Comparison of ENCODE assay signal across 16 mouse cellular contexts in the genomic region with DNA sequence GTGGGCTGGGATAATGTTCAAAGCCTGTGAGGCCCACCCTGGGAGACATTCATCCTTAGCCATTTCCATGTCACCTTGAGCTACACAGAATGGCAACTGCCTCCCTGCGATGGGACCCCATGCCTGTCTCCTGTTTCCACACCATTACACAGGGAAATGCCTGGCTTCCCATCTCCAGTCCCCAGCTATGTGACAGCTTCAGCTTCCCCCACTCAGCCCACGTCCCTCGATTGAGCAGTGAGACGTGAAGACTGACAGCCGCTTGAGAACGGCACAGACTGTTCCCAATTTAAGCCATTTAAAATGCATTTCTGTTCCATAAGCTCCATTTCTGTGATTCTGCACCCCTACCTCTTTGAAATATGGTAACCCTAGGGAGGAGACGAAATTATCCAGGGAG.
DNase-seq lines count a peak whose midpoint lies in the region; ATAC-seq and TF ChIP-seq lines count a peak whose summit lies in the region.
"Had no signal": no experiment of that assay in that cellular context is flagged by ENCODE, and none has a peak within 500 bp of the region (broad histone marks: within the 10 kb centered on the region; RNA-seq: fewer than 3 reads in every experiment).

No protein-coding gene starts in this region.

- no peaks in the 10 kb centered on the region for H3K9me3 ChIP-seq in kidney, postnatal 0 days (replicated peaks; ENCODE audit: low read length)
- no peaks in the 10 kb centered on the region for H3K9me3 ChIP-seq in forebrain, embryonic 14.5 days (replicated peaks; ENCODE audit: control insufficient read depth, low read length)
- H3K9me3 ChIP-seq in hindbrain, embryonic 14.5 days (ENCODE audit: control insufficient read depth, low read length), result no peaks in the 10 kb centered on the region
- H3K9me3 ChIP-seq in liver, postnatal 0 days (ENCODE audit: low read length), result no peaks in the 10 kb centered on the region
- H3K9me3 ChIP-seq: liver, embryonic 15.5 days had no signal

- H3K36me3 ChIP-seq in kidney, postnatal 0 days (ENCODE audit: insufficient read depth, low read length), result no peaks in the 10 kb centered on the region
- no peaks in the 10 kb centered on the region for H3K36me3 ChIP-seq in forebrain, embryonic 14.5 days (ENCODE audit: control insufficient read depth, insufficient read depth, low read length)
- H3K36me3 ChIP-seq in hindbrain, embryonic 14.5 days (replicated peaks; ENCODE audit: control insufficient read depth, insufficient read depth), result no peaks in the 10 kb centered on the region
- H3K36me3 ChIP-seq in liver, postnatal 0 days (replicated peaks; ENCODE audit: insufficient read depth, low read length), result no peaks in the 10 kb centered on the region
- H3K36me3 ChIP-seq: liver, embryonic 15.5 days had no signal

- peak; percentile 44 for DNase-seq in kidney, postnatal 0 days (ENCODE audit: low spot score)
- no peak for DNase-seq in kidney, adult 9 months
- no peak for DNase-seq in forebrain, embryonic 14.5 days (ENCODE audit: low spot score)
- no peak for DNase-seq in hindbrain, embryonic 14.5 days (ENCODE audit: low spot score)
- DNase-seq in left cerebral cortex, postnatal 25 days (ENCODE audit: low spot score in 2 of 2), result peak; percentile 49 to 70
- no peak for DNase-seq in liver, postnatal 0 days
- DNase-seq in yolk sac, embryonic 10.5 days (ENCODE audit: low spot score), result no peak
- DNase-seq: adrenal gland, postnatal 36 days; cerebellum, adult 9-10 months; gastrocnemius, postnatal 25 days; heart, postnatal 10 days had no signal

- TF ChIP-seq EP300 in liver, postnatal 0 days (IDR thresholded peaks at IDR 0.05; ENCODE audit: low read depth), result no peak

- H3K9ac ChIP-seq in kidney, postnatal 0 days (ENCODE audit: low read depth, low read length), result no peak overlapping the region
- H3K9ac ChIP-seq in forebrain, embryonic 14.5 days (ENCODE audit: low read length), result no peak overlapping the region
- no peak overlapping the region for H3K9ac ChIP-seq in hindbrain, embryonic 14.5 days
- no peak overlapping the region for H3K9ac ChIP-seq in liver, postnatal 0 days (replicated peaks)
- H3K9ac ChIP-seq: liver, embryonic 15.5 days had no signal

- H3K27ac ChIP-seq in kidney, postnatal 0 days, result no peak overlapping the region
- no peak overlapping the region for H3K27ac ChIP-seq in forebrain, embryonic 14.5 days (ENCODE audit: low read depth, low read length)
- peak overlapping the region; percentile 20; the same call in 1 of the 2 replicates for H3K27ac ChIP-seq in hindbrain, embryonic 14.5 days
- H3K27ac ChIP-seq in liver, postnatal 0 days (ENCODE audit: low read depth), result no peak overlapping the region
- H3K27ac ChIP-seq: left cerebral cortex, adult 2 months; liver, embryonic 15.5 days had no signal

- no peak for TF ChIP-seq CTCF in kidney, postnatal 0 days (IDR thresholded peaks at IDR 0.05; ENCODE audit: low read depth)
- no peak for TF ChIP-seq CTCF in liver, postnatal 0 days (IDR thresholded peaks at IDR 0.05; ENCODE audit: low read depth)

- H3K4me1 ChIP-seq in kidney, postnatal 0 days (replicated peaks; ENCODE audit: insufficient read depth, low read length), result no peaks in the 10 kb centered on the region
- H3K4me1 ChIP-seq in forebrain, embryonic 14.5 days (ENCODE audit: control insufficient read depth, insufficient read depth, low read length), result no peaks in the 10 kb centered on the region
- H3K4me1 ChIP-seq in hindbrain, embryonic 14.5 days (replicated peaks; ENCODE audit: control insufficient read depth, insufficient read depth, low read length), result 0 out of 2 replicates have a peak, but pooled peaks cover 8% of the 10 kb centered on the region
- no peaks in the 10 kb centered on the region for H3K4me1 ChIP-seq in liver, postnatal 0 days (ENCODE audit: insufficient read depth)
- H3K4me1 ChIP-seq: liver, embryonic 15.5 days had no signal

- WGBS in kidney, postnatal 0 days, result 40% methylated on average over 7 of the region's 7 CpGs
- 65% methylated on average over 7 of the region's 7 CpGs for WGBS in forebrain, embryonic 14.5 days
- 38% methylated on average over 7 of the region's 7 CpGs for WGBS in hindbrain, embryonic 14.5 days
- WGBS in liver, postnatal 0 days (ENCODE audit: insufficient replicate concordance), result 81% methylated on average over 7 of the region's 7 CpGs

- H3K27me3 ChIP-seq in kidney, postnatal 0 days (ENCODE audit: insufficient read depth, low read length), result no peaks in the 10 kb centered on the region
- no peaks in the 10 kb centered on the region for H3K27me3 ChIP-seq in forebrain, embryonic 14.5 days (replicated peaks; ENCODE audit: control insufficient read depth, insufficient read depth, low read length)
- no peaks in the 10 kb centered on the region for H3K27me3 ChIP-seq in hindbrain, embryonic 14.5 days (ENCODE audit: control insufficient read depth, insufficient read depth, low read length)
- H3K27me3 ChIP-seq in liver, postnatal 0 days (ENCODE audit: insufficient read depth, low read length), result no peaks in the 10 kb centered on the region
- H3K27me3 ChIP-seq: liver, embryonic 15.5 days; Patski had no signal

- H3K4me3 ChIP-seq in kidney, postnatal 0 days (replicated peaks; ENCODE audit: low read depth, low read length), result no peak overlapping the region
- no peak overlapping the region for H3K4me3 ChIP-seq in forebrain, embryonic 14.5 days (ENCODE audit: low read depth, low read length)
- no peak overlapping the region for H3K4me3 ChIP-seq in hindbrain, embryonic 14.5 days (replicated peaks; ENCODE audit: low read length)
- H3K4me3 ChIP-seq in liver, postnatal 0 days (ENCODE audit: low read depth, low read length), result no peak overlapping the region
- H3K4me3 ChIP-seq: left cerebral cortex, adult 2 months; liver, embryonic 15.5 days had no signal

- no peak for ATAC-seq in kidney, postnatal 0 days (replicated peaks; ENCODE audit: low FRiP score, low read depth)
- ATAC-seq in forebrain, embryonic 14.5 days, result peak; percentile 34; the same call in 1 of the 2 replicates
- peak; percentile 49; the same call in 1 of the 2 replicates for ATAC-seq in hindbrain, embryonic 14.5 days (ENCODE audit: low FRiP score)
- ATAC-seq in liver, postnatal 0 days, result no peak
- no peak for ATAC-seq in granulocyte monocyte progenitor cell, adult 5-6 weeks (replicated peaks; ENCODE audit: poor library complexity, severe bottlenecking)
- ATAC-seq: CD4-positive, CD25-positive, alpha-beta regulatory T cell, adult 4 months; Patski had no signal

- intact Hi-C loops in left cerebral cortex, postnatal 25 days (cut with DNase I), result no loop called here

- no peak overlapping the region for H3K4me2 ChIP-seq in kidney, postnatal 0 days (ENCODE audit: low read length)
- H3K4me2 ChIP-seq in forebrain, embryonic 14.5 days (ENCODE audit: low read length), result no peak overlapping the region
- no peak overlapping the region for H3K4me2 ChIP-seq in hindbrain, embryonic 14.5 days (replicated peaks)
- H3K4me2 ChIP-seq in liver, postnatal 0 days (ENCODE audit: low read depth, low read length), result no peak overlapping the region
- H3K4me2 ChIP-seq: liver, embryonic 15.5 days had no signal

Comparison
In these comparisons a context has a peak if more than half of its experiments do, and no peak if none do; other contexts are left out.
1. DNase-seq: peak in kidney, postnatal 0 days (single experiment) and left cerebral cortex, postnatal 25 days (2 of 2); none in kidney, adult 9 months (single experiment), forebrain, embryonic 14.5 days (single experiment), hindbrain, embryonic 14.5 days (single experiment), liver, postnatal 0 days (single experiment) and yolk sac, embryonic 10.5 days (single experiment).
2. ATAC-seq: peak in forebrain, embryonic 14.5 days (single experiment) and hindbrain, embryonic 14.5 days (single experiment); none in kidney, postnatal 0 days (single experiment), liver, postnatal 0 days (single experiment) and granulocyte monocyte progenitor cell, adult 5-6 weeks (single experiment).